Mouse (Mus musculus) forebrain, postnatal 0 days (tissue): ENCODE results near the gene D930048N14Rik. TPM values are rescaled to one million over a fixed set of nuclear protein-coding genes. Genes with fewer than 3 reads are reported as not detected.
"Not testable (repeated sequence)": the region's sequence is repeated elsewhere in the genome, so short reads cannot be mapped to it uniquely, and the experiment has no call there.

Experiments
- ATAC-seq: fragments of 200-750 bp; cut with Nextera tagmentation; 2 replicates; pipeline ENCODE4 v1.8.0; 2017; ENCODE audit warnings: mild to moderate bottlenecking, moderate library complexity
- DNase-seq: peaks from one replicate; pipeline ENCODE4 v3.0.0-alpha.2; 2015
- H3K27ac ChIP-seq: fragments of 300-500 bp; sonication (generic); 2 replicates; pipeline ENCODE4 v1.5.1; 2014; ENCODE audit warnings: low read depth, mild to moderate bottlenecking, antibody characterized with exemption, low read length, moderate library complexity, mixed read lengths
- H3K27me3 ChIP-seq: fragments of 300-500 bp; sonication (generic); 2 replicates; pipeline ENCODE4 v1.6.1; 2014; ENCODE audit warnings: mild to moderate bottlenecking, low read length, mixed read lengths; ENCODE audit not compliant: insufficient read depth
- H3K36me3 ChIP-seq: fragments of 300-500 bp; sonication (generic); 2 replicates; pipeline ENCODE4 v1.6.1; 2014; ENCODE audit warnings: mild to moderate bottlenecking, moderate library complexity; ENCODE audit not compliant: insufficient read depth
- H3K4me1 ChIP-seq: fragments of 300-500 bp; sonication (generic); 2 replicates; pipeline ENCODE4 v1.6.1; 2014; ENCODE audit warnings: antibody characterized with exemption; ENCODE audit not compliant: insufficient read depth
- H3K4me2 ChIP-seq: fragments of 300-500 bp; sonication (generic); 2 replicates; pipeline ENCODE4 v1.6.1; 2014; ENCODE audit warnings: low read depth, mild to moderate bottlenecking, moderate library complexity
- H3K4me3 ChIP-seq: fragments of 300-500 bp; sonication (generic); 2 replicates; pipeline ENCODE4 v1.5.1; 2014; ENCODE audit warnings: low read depth, low read length, mixed read lengths
- H3K9ac ChIP-seq: fragments of 300-500 bp; sonication (generic); 2 replicates; pipeline ENCODE4 v1.6.1; 2014; ENCODE audit warnings: mild to moderate bottlenecking
- H3K9me3 ChIP-seq: fragments of 300-500 bp; sonication (generic); 2 replicates; pipeline ENCODE4 v1.6.1; 2016; ENCODE audit warnings: low read length
- CTCF ChIP-seq: sonication (generic); IDR thresholded peaks from 2 replicates; pipeline ENCODE4 v1.5.1; 2016; ENCODE audit warnings: antibody characterized with exemption, control low read depth, low read depth
- WGBS: fragments of 180-500 bp; shearing (Covaris S2); extraction: QIAGEN DNeasy Blood & Tissue Kit; methylation state at CpG from one replicate; pipeline ENCODE4 v1.1.7; 2014; 5-methylcytosine and 5-hydroxymethylcytosine counted together
- polyA plus RNA-seq: library from polyadenylated mRNA; unstranded; fragments of >200 nt; fragmentation: Nextera tagmentation; extraction: Ambion mirVana; gene quantifications from 2 replicates; pipeline ENCODE4 v1.2.1, GENCODE M21; 2015
- total RNA-seq: library from RNA; depleted of rRNA; stranded (reverse); fragments of >200 nt; gene quantifications from 2 replicates; pipeline ENCODE4 v1.2.3, GENCODE M21; 2014

The D930048N14Rik gene
- total and polyA plus RNA-seq, 2 experiments from 2014 or later = 0.46 to 1.1 TPM

- no peak for DNase-seq
- Histone ChIP-seq H3K4me2 (no peak overlapping the region), H3K4me1 (0 out of 2 replicates have a peak, but pooled peaks cover 10% of the 10 kb centered on the region), H3K4me3 (no peak overlapping the region), H3K27me3 (no peaks in the 10 kb centered on the region), H3K36me3 (peaks cover 5% of the 10 kb centered on the region; the same call in 1 of the 2 replicates), H3K9me3 (no peaks in the 10 kb centered on the region), H3K27ac (no peak overlapping the region), H3K9ac (no peak overlapping the region)
- WGBS = 77% methylated on average over 3 of the region's 3 CpGs
- no peak for ATAC-seq
- no peak for TF ChIP-seq CTCF
Observed at GRCm38 (mm10) chr11:51609266-51609909, 41.4 kb upstream of the D930048N14Rik start.

- WGBS = 90% methylated on average over 5 of the region's 5 CpGs
- not testable (repeated sequence) for H3K9ac ChIP-seq, H3K4me1 ChIP-seq, H3K4me2 ChIP-seq, DNase-seq, H3K27ac ChIP-seq, H3K27me3 ChIP-seq, H3K4me3 ChIP-seq, ATAC-seq, H3K36me3 ChIP-seq, H3K9me3 ChIP-seq
Observed at GRCm38 (mm10) chr11:51609940-51610339, 40.8 kb upstream of the D930048N14Rik start.

- ATAC-seq = no peak
- Histone ChIP-seq H3K27ac (no peak overlapping the region), H3K4me1 (0 out of 2 replicates have a peak, but pooled peaks cover 3% of the 10 kb centered on the region), H3K36me3 (no peaks in the 10 kb centered on the region), H3K27me3 (no peaks in the 10 kb centered on the region), H3K4me3 (no peak overlapping the region), H3K9ac (no peak overlapping the region), H3K9me3 (no peaks in the 10 kb centered on the region), H3K4me2 (no peak overlapping the region)
- peak; percentile 12; the same call in 1 of the 2 replicates for TF ChIP-seq CTCF
- DNase-seq = no peak
- 80% methylated on average over 8 of the region's 8 CpGs for WGBS
Observed at GRCm38 (mm10) chr11:51614256-51614655, 36.5 kb upstream of the D930048N14Rik start.

GRCm38 (mm10) chr11:51615129-51615528 is 35.6 kb upstream of the D930048N14Rik start:
- Histone ChIP-seq H3K9me3 (no peaks in the 10 kb centered on the region), H3K9ac (peak overlapping the region; percentile 47), H3K4me3 (peak overlapping the region; percentile 27; the same call in 1 of the 2 replicates), H3K27me3 (no peaks in the 10 kb centered on the region), H3K36me3 (no peaks in the 10 kb centered on the region), H3K4me1 (0 out of 2 replicates have a peak, but pooled peaks cover 3% of the 10 kb centered on the region), H3K4me2 (peak overlapping the region; percentile 51), H3K27ac (no peak overlapping the region)
- no peak for TF ChIP-seq CTCF
- WGBS = 52% methylated on average over 7 of the region's 7 CpGs
- ATAC-seq (no peak), DNase-seq (no peak)

GRCm38 (mm10) chr11:51615601-51616000 is 35.2 kb upstream of the D930048N14Rik start:
- 0 out of 2 replicates have a peak, but pooled peaks cover 3% of the 10 kb centered on the region for H3K4me1 ChIP-seq
- WGBS = 7% methylated on average over 14 of the region's 14 CpGs
- H3K36me3 ChIP-seq = no peaks in the 10 kb centered on the region
- no peaks in the 10 kb centered on the region for H3K27me3 ChIP-seq
- H3K9me3 ChIP-seq = no peaks in the 10 kb centered on the region
- H3K4me2 ChIP-seq = peak overlapping the region; percentile 51
- no peak for ATAC-seq
- peak overlapping the region; percentile 47 for H3K9ac ChIP-seq
- no peak for TF ChIP-seq CTCF
- H3K4me3 ChIP-seq = peak overlapping the region; percentile 27
- no peak for DNase-seq
- 0 out of 2 replicates have a peak overlapping the region, but pooled peaks have one; percentile 15 for H3K27ac ChIP-seq

GRCm38 (mm10) chr11:51616113-51616512 is 34.6 kb upstream of the D930048N14Rik start:
- peak overlapping the region; percentile 51 for H3K4me2 ChIP-seq
- H3K36me3 ChIP-seq, H3K9me3 ChIP-seq, H3K9ac ChIP-seq, H3K4me3 ChIP-seq, H3K27ac ChIP-seq, DNase-seq, ATAC-seq, H3K4me1 ChIP-seq, H3K27me3 ChIP-seq: not testable (repeated sequence)
- WGBS = 92% methylated on average over 7 of the region's 7 CpGs

- Histone ChIP-seq H3K9ac (no peak overlapping the region), H3K9me3 (no peaks in the 10 kb centered on the region), H3K27me3 (no peaks in the 10 kb centered on the region), H3K4me2 (no peak overlapping the region), H3K4me1 (0 out of 2 replicates have a peak, but pooled peaks cover 3% of the 10 kb centered on the region), H3K36me3 (peaks cover 8% of the 10 kb centered on the region; the same call in 1 of the 2 replicates), H3K27ac (no peak overlapping the region), H3K4me3 (no peak overlapping the region)
- DNase-seq (peak; percentile 66), ATAC-seq (no peak)
- under 1% methylated on average over 4 of the region's 4 CpGs for WGBS
- TF ChIP-seq CTCF = peak; percentile 79
Observed at GRCm38 (mm10) chr11:51617693-51618092, 33.1 kb upstream of the D930048N14Rik start.
